Mouse (Mus musculus): ENCODE results near the gene Pax9. TPM values are rescaled to one million over a fixed set of nuclear protein-coding genes. Genes with fewer than 3 reads are reported as not detected.

Gene Pax9
- total RNA-seq (2012; rRNA removed): not detected in 2 replicates
- total RNA-seq (2014; rRNA removed): not detected in 2 replicates
- 0.05 and 0.06 TPM in 2 replicates for polyA plus RNA-seq (2012; ENCODE audit: insufficient read length, low read depth)

DNA sequence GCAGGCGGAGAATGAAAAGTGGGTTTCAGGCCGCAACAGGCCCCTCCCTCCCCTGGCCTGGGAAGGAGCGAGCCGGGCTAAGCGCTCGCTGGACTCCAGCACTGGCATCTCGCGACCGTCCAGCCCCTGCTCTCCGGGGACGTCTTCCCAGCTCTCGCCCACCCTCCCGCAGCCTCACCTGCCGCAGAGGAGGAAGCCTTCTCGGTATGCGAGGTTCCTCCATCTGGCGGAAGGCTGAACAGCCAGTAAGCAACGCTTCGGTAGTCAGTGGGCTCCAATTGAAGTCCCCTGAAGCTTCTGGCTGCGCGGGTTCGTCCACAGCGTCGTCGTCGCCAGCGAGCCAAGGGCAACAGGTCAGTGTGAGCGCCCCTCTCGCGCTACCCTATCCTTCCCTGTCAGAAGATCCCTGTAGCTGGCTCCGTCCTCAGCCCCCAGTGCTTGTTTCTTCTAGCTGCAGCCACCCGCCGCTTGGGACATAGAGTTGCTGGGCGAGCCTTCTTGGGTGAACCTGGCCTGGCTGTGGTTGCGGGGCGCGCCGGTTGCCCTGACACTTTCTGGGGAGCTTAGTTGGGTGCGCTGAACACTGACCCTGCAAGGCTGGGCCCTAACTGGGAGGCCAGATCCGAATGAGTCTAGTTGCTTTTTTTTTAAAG, at the start of gene Pax9:
TSS of gene Pax9 (plus strand) at position 341 of the 653 bp plus-strand sequence.
- H3K27me3 ChIP-seq (replicated peaks): no peaks in the 10 kb centered on the region
- in situ Hi-C loops (cut with MboI; ENCODE audit: low pct_ligation_motif_present, low pct_unique_long_range_greater_than_20kb, low sequenced_read_pairs): loop anchor here (25.0 kb wide), 1 partner anchor 496 kb away; the partner anchor contains the start of gene Slc25a21
- peaks cover 0 to 4% of the 10 kb centered on the region in 2 experiments; a peak in 1 of 4 replicates for H3K4me1 ChIP-seq (ENCODE audit: control insufficient read depth in 1 of 2, insufficient read depth in 2 of 2)
- no peaks in the 10 kb centered on the region for H3K36me3 ChIP-seq (replicated peaks in 1 of 2; ENCODE audit: control insufficient read depth in 1 of 2, insufficient read depth in 1 of 2, low read length in 1 of 2)
- dilution Hi-C loops (cut with MboI; ENCODE audit: extremely low pct_ligation_motif_present, extremely low pct_unique_long_range_greater_than_20kb, low sequenced_read_pairs): no loop called here
- no peak for TF ChIP-seq UBTF (IDR thresholded peaks at IDR 0.05; ENCODE audit: low read depth, low read length)
- TF ChIP-seq PAX5 (IDR thresholded peaks at IDR 0.05; ENCODE audit: low read length): no peak
- TF ChIP-seq KAT2A (IDR thresholded peaks at IDR 0.05; ENCODE audit: insufficient replicate concordance, low read length): no peak
- no peak for TF ChIP-seq MXI1 (IDR thresholded peaks at IDR 0.05; ENCODE audit: low read depth, low read length)
- no peak for TF ChIP-seq ELF1 (IDR thresholded peaks at IDR 0.05; ENCODE audit: low read depth, low read length)
- no peak for TF ChIP-seq E2F4 (IDR thresholded peaks at IDR 0.05; ENCODE audit: insufficient replicate concordance, low read depth, low read length)
- TF ChIP-seq NELFE (IDR thresholded peaks at IDR 0.05; ENCODE audit: low read depth, low read length): no peak
- no peak for TF ChIP-seq POLR2A (IDR thresholded peaks at IDR 0.05; ENCODE audit: low read depth, low read length)
- TF ChIP-seq USF2 (conservative IDR thresholded peaks at IDR 0.05; ENCODE audit: low read depth, low read length): no peak
- TF ChIP-seq MEF2A (IDR thresholded peaks at IDR 0.05; ENCODE audit: borderline replicate concordance, low read depth, low read length): no peak
- TF ChIP-seq TBP (conservative IDR thresholded peaks at IDR 0.05; ENCODE audit: low read depth, low read length): no peak
- TF ChIP-seq USF1 (IDR thresholded peaks at IDR 0.05; ENCODE audit: low read depth, low read length): no peak
- TF ChIP-seq MAX (IDR thresholded peaks at IDR 0.05; ENCODE audit: low read length): no peak
- TF ChIP-seq IRF4 (IDR thresholded peaks at IDR 0.05; ENCODE audit: low read depth, low read length): no peak
- TF ChIP-seq POLR2AphosphoS2 (IDR thresholded peaks at IDR 0.05; ENCODE audit: low read depth, low read length): no peak
- TF ChIP-seq ZNF384 (IDR thresholded peaks at IDR 0.05; ENCODE audit: low read depth, low read length): no peak
- no peak for TF ChIP-seq TCF12 (IDR thresholded peaks at IDR 0.05; ENCODE audit: low read depth, low read length)
- no peak for TF ChIP-seq JUND (conservative IDR thresholded peaks at IDR 0.05; ENCODE audit: low read depth, low read length)
- no peak for TF ChIP-seq ETS1 (conservative IDR thresholded peaks at IDR 0.05; ENCODE audit: low read depth, low read length)
- TF ChIP-seq JUN (IDR thresholded peaks at IDR 0.05; ENCODE audit: insufficient read depth, low read depth, low read length): no peak
- H3K4me2 ChIP-seq (ENCODE audit: insufficient read depth, low read depth, poor library complexity, severe bottlenecking): no peak within 1 kb of the TSS
- no peak for DNase-seq (ENCODE audit: extremely low read depth)
- H3K9me3 ChIP-seq (replicated peaks; ENCODE audit: low read length): peaks cover 3% of the 10 kb centered on the region
- H3K9ac ChIP-seq (ENCODE audit: insufficient read depth, low read depth): no peak within 1 kb of the TSS
- H3K79me2 ChIP-seq (replicated peaks; ENCODE audit: control insufficient read depth, extremely low read depth, insufficient read depth, poor library complexity, severe bottlenecking): no peaks in the 10 kb centered on the region
- no peak within 1 kb of the TSS for H3K27ac ChIP-seq (ENCODE audit: insufficient read depth, low read depth)
- no peak within 1 kb of the TSS for H3K4me3 ChIP-seq (replicated peaks in 1 of 3; ENCODE audit: low read depth in 2 of 3, low read length in 2 of 3, poor library complexity in 1 of 3)
